Mouse (Mus musculus): ENCODE data around the gene Pidd1. TPM values are rescaled to one million over a fixed set of nuclear protein-coding genes. Genes with fewer than 3 reads are reported as not detected.
A peak's percentile ranks its signal among the peaks of the same experiment; 100 is the strongest.

Pidd1 gene
- polyA plus RNA-seq, 1 experiment from 2014 or later, result 9.7 TPM

DNA sequence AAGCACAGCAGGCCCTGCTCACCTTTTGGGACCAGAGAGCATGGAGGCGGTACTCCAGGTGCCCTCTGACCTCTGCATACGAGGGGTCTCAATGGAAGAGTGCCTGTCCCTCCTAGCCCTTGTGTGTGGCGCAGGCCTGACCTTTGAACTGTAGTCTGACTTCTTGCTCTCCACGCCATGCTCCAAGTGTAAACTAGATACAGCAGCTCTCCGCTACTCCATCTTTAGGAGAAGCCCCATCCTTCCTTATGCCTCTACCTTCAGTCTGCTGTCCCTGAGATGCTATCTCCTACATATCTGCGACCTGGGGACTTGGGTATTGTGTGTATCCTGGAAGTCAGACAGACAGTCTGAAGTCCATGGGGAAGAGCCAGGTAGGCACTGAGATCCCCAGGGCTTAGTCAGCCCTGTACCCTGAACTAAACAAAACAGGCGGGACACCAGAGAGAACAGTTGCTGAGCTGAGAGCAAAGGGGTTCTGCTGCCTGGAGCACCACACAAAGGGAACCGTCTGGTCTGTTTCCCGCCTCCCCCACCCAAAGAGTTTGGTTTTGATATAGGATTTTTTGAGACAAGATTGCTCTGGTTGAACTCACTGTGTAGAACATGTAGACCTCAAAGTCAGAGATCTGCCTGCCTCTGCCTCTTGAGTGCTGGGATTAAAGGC is 7.8 kb downstream of the Pidd1 start:
- 67% methylated on average over 9 of the region's 9 CpGs for WGBS (ENCODE audit: insufficient replicate concordance)
- H3K4me3 ChIP-seq (ENCODE audit: low read depth, low read length), result peak overlapping the region; percentile 60; the same call in 1 of the 2 replicates
- ATAC-seq (ENCODE audit: low read depth), result no peak

DNA sequence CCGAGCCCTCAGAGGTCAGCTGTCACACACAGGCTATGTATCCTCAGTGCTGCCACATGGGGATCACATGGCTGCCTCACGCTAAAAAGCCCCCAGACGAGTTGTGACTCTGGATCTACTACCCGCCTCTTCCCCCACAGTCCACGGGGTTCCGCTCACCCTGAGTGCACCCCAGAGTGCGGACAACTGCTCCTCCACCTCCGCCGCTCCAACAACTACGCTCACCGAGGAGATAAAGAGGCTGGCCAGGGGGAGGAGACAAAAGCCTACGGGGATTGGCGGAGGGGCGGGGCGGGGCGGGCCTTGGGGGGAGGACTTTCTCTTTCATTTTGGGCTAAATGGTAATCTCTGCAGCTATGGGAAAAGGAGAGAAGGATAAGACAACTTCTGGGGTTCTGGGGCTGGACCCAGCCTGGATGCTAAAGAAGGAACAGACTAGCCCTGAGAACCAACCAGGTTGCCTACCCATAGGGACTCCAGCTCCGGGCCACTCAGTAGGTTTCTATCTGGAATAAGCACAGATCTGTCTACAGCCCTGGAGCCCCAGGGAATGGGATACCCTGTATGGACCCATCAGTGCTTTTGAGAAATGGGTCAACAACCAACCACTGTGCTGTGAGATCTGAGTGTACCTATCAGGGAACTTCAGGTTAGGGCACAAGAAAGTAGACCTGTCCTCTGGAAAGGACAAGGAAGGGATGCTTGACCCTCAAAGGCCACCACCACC is 8.5 kb downstream of the Pidd1 start:
- peak overlapping the region; percentile 56; the same call in 1 of the 2 replicates for H3K27ac ChIP-seq (ENCODE audit: low read length)
- peak; percentile 71 for ATAC-seq (ENCODE audit: low read depth)
- 4% methylated on average over 17 of the region's 17 CpGs for WGBS (ENCODE audit: insufficient replicate concordance)
- H3K4me1 ChIP-seq (ENCODE audit: control insufficient read depth, low read depth, low read length), result peaks cover 44% of the 10 kb centered on the region
- no peaks in the 10 kb centered on the region for H3K9me3 ChIP-seq (replicated peaks; ENCODE audit: control insufficient read depth, low read length)
- H3K9ac ChIP-seq (ENCODE audit: low read depth, low read length), result peak overlapping the region; percentile 63
- peak overlapping the region; percentile 60 for H3K4me3 ChIP-seq (ENCODE audit: low read depth, low read length)
- peak overlapping the region; percentile 82 for H3K4me2 ChIP-seq (ENCODE audit: low read depth, low read length)
- no peaks in the 10 kb centered on the region for H3K27me3 ChIP-seq (ENCODE audit: control insufficient read depth, insufficient read depth, low read depth, low read length)
- H3K36me3 ChIP-seq (ENCODE audit: control insufficient read depth, insufficient read depth), result peaks cover 21% of the 10 kb centered on the region

More for the DNA sequence above, 7.8 kb downstream of the Pidd1 start:
- Histone ChIP-seq H3K27me3 (ENCODE audit: control insufficient read depth, insufficient read depth, low read depth, low read length) (no peaks in the 10 kb centered on the region), H3K9me3 (replicated peaks; ENCODE audit: control insufficient read depth, low read length) (no peaks in the 10 kb centered on the region), H3K27ac (ENCODE audit: low read length) (peak overlapping the region; percentile 66), H3K4me1 (ENCODE audit: control insufficient read depth, low read depth, low read length) (peaks cover 49% of the 10 kb centered on the region), H3K36me3 (ENCODE audit: control insufficient read depth, insufficient read depth) (peaks cover 23% of the 10 kb centered on the region), H3K4me2 (ENCODE audit: low read depth, low read length) (peak overlapping the region; percentile 92), H3K9ac (ENCODE audit: low read depth, low read length) (no peak overlapping the region)

DNA sequence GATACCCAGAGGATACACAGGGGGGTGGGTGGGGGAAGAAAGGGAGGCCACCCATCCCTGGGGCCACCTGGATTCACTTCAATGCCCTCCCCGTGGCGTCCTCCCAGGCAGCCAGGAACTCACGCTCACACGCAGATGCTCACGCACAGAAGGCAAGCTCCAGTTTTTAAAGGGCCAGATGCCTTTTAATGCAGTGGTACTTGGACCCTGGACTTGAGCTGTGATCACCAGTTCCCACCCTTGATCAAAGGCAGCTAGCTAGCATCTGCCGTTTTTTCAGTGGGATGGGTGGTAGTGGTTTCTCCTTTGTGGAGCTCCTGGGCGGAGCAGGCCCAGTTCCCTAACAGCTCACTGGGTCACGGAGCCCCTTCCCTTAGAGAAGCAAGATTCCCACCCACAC is 9.4 kb downstream of the Pidd1 start:
- no peaks in the 10 kb centered on the region for H3K27me3 ChIP-seq (ENCODE audit: control insufficient read depth, insufficient read depth, low read depth, low read length)
- H3K4me1 ChIP-seq (ENCODE audit: control insufficient read depth, low read depth, low read length), result peaks cover 45% of the 10 kb centered on the region
- peak overlapping the region; percentile 60 for H3K4me3 ChIP-seq (ENCODE audit: low read depth, low read length)
- 34% methylated on average over 8 of the region's 8 CpGs for WGBS (ENCODE audit: insufficient replicate concordance)
- no peak for ATAC-seq (ENCODE audit: low read depth)
- H3K9ac ChIP-seq (ENCODE audit: low read depth, low read length), result peak overlapping the region; percentile 63
- H3K27ac ChIP-seq (ENCODE audit: low read length), result no peak overlapping the region; the same call in 1 of the 2 replicates
- H3K36me3 ChIP-seq (ENCODE audit: control insufficient read depth, insufficient read depth), result peaks cover 13% of the 10 kb centered on the region
- H3K4me2 ChIP-seq (ENCODE audit: low read depth, low read length), result peak overlapping the region; percentile 82
- no peaks in the 10 kb centered on the region for H3K9me3 ChIP-seq (replicated peaks; ENCODE audit: control insufficient read depth, low read length)

GRCm38 (mm10) chr7:141433517-141434400 is 10.1 kb downstream of the Pidd1 start:
- no peak overlapping the region for H3K9ac ChIP-seq (ENCODE audit: low read depth, low read length)
- peaks cover 47% of the 10 kb centered on the region for H3K4me1 ChIP-seq (ENCODE audit: control insufficient read depth, low read depth, low read length)
- no peaks in the 10 kb centered on the region for H3K27me3 ChIP-seq (ENCODE audit: control insufficient read depth, insufficient read depth, low read depth, low read length)
- H3K4me3 ChIP-seq (ENCODE audit: low read depth, low read length), result peak overlapping the region; percentile 1; the same call in 1 of the 2 replicates
- WGBS (ENCODE audit: insufficient replicate concordance), result 76% methylated on average over 15 of the region's 15 CpGs
- no peaks in the 10 kb centered on the region for H3K9me3 ChIP-seq (replicated peaks; ENCODE audit: control insufficient read depth, low read length)
- H3K4me2 ChIP-seq (ENCODE audit: low read depth, low read length), result peak overlapping the region; percentile 82
- no peak for ATAC-seq (ENCODE audit: low read depth)
- H3K36me3 ChIP-seq (ENCODE audit: control insufficient read depth, insufficient read depth), result peaks cover 6% of the 10 kb centered on the region
- H3K27ac ChIP-seq (ENCODE audit: low read length), result no peak overlapping the region

GRCm38 (mm10) chr7:141432741-141433516 is 10.9 kb downstream of the Pidd1 start:
- Histone ChIP-seq H3K4me3 (ENCODE audit: low read depth, low read length) (no peak overlapping the region), H3K27me3 (ENCODE audit: control insufficient read depth, insufficient read depth, low read depth, low read length) (no peaks in the 10 kb centered on the region), H3K4me2 (ENCODE audit: low read depth, low read length) (no peak overlapping the region), H3K36me3 (ENCODE audit: control insufficient read depth, insufficient read depth) (peaks cover 4% of the 10 kb centered on the region; the same call in 1 of the 2 replicates), H3K9me3 (replicated peaks; ENCODE audit: control insufficient read depth, low read length) (no peaks in the 10 kb centered on the region), H3K4me1 (ENCODE audit: control insufficient read depth, low read depth, low read length) (peaks cover 47% of the 10 kb centered on the region), H3K9ac (ENCODE audit: low read depth, low read length) (no peak overlapping the region), H3K27ac (ENCODE audit: low read length) (no peak overlapping the region)
- 83% methylated on average over 6 of the region's 6 CpGs for WGBS (ENCODE audit: insufficient replicate concordance)
- no peak for ATAC-seq (ENCODE audit: low read depth)

GRCm38 (mm10) chr7:141432186-141432611 is 11.6 kb downstream of the Pidd1 start:
- Histone ChIP-seq H3K27ac (ENCODE audit: low read length) (no peak overlapping the region), H3K27me3 (ENCODE audit: control insufficient read depth, insufficient read depth, low read depth, low read length) (no peaks in the 10 kb centered on the region), H3K36me3 (ENCODE audit: control insufficient read depth, insufficient read depth) (peaks cover 4% of the 10 kb centered on the region; the same call in 1 of the 2 replicates), H3K9me3 (replicated peaks; ENCODE audit: control insufficient read depth, low read length) (no peaks in the 10 kb centered on the region), H3K4me3 (ENCODE audit: low read depth, low read length) (no peak overlapping the region), H3K4me2 (ENCODE audit: low read depth, low read length) (no peak overlapping the region), H3K9ac (ENCODE audit: low read depth, low read length) (no peak overlapping the region), H3K4me1 (ENCODE audit: control insufficient read depth, low read depth, low read length) (peaks cover 40% of the 10 kb centered on the region)
- no peak for ATAC-seq (ENCODE audit: low read depth)
- WGBS (ENCODE audit: insufficient replicate concordance), result 64% methylated on average over 8 of the region's 8 CpGs

DNA sequence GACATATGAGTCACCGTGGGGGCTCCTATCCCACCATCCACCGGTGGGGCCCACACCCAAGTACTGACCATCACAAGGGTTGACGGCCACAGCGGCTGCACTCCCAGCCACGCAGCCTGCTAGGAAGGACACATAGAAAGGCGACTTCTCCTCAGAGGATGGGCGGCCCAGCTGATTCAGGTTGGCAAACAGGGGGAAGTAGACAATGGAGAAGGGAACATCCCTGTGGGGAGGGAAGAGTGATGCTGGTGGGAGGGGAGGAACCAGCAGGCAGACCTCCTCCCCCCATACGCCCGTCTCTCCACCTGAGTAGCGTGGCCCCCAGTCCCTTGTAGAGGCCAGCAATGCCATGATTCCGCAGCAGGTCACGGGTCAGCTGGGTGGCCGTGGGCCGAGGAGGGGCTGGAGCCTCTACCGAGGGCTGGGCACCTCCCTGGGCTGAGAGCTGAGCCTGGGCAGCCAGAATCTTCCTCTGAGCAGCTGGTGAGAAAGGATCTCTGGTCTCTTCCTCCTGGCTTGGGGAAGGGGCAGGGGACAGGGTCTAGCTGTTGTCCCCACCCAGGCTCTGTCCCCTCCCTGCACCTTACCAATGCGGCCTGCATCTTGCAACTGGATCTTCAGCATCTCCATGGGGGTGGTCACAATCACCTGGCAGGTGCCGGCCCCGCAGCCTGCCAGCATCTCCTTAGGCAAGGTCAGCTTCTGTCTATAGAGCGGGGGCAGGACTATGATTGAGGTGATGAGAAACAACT is 12.2 kb downstream of the Pidd1 start:
- Histone ChIP-seq H3K27ac (ENCODE audit: low read length) (no peak overlapping the region), H3K4me1 (ENCODE audit: control insufficient read depth, low read depth, low read length) (peaks cover 40% of the 10 kb centered on the region), H3K9ac (ENCODE audit: low read depth, low read length) (no peak overlapping the region), H3K4me3 (ENCODE audit: low read depth, low read length) (no peak overlapping the region), H3K36me3 (ENCODE audit: control insufficient read depth, insufficient read depth) (peaks cover 4% of the 10 kb centered on the region; the same call in 1 of the 2 replicates), H3K9me3 (replicated peaks; ENCODE audit: control insufficient read depth, low read length) (no peaks in the 10 kb centered on the region), H3K27me3 (ENCODE audit: control insufficient read depth, insufficient read depth, low read depth, low read length) (no peaks in the 10 kb centered on the region), H3K4me2 (ENCODE audit: low read depth, low read length) (no peak overlapping the region)
- WGBS (ENCODE audit: insufficient replicate concordance), result 82% methylated on average over 19 of the region's 19 CpGs
- ATAC-seq (ENCODE audit: low read depth), result no peak

Measured in liver, embryonic 16.5 days (tissue).